Mouse (Mus musculus): Measurements from ENCODE around the gene Msl2. TPM values are rescaled to one million over a fixed set of nuclear protein-coding genes. Genes with fewer than 3 reads are reported as not detected.

Msl2 gene
- polyA plus RNA-seq, 1 experiment from 2014 or later = 5.7 TPM

DNA sequence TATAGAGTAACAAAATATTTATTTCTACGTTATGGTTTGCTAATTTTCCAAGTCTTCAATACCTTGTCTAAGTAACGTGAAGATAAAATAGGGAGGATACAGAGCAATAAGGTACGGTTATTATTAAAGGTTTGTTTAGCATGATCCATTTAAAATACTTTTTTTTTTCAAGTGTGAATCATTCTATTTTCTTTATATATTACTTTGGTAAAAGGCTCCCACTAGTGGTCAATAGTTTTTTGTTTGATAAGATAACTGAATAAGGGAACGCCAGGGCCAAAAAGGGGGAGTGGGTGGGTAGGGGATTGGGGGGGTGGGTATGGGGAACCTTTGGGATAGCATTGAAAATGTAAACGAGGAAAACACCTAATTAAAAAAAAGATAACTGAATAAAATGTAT, 79.0 kb downstream of the Msl2 start:
- ATAC-seq (ENCODE audit: insufficient number of reproducible peaks, low FRiP score, low TSS enrichment, low read depth) = no peak
- no peaks in the 10 kb centered on the region for H3K4me1 ChIP-seq (ENCODE audit: control insufficient read depth, insufficient read depth, low read length)
- no peaks in the 10 kb centered on the region for H3K27me3 ChIP-seq (ENCODE audit: control insufficient read depth, insufficient read depth, low read length)
- no peak overlapping the region for H3K9ac ChIP-seq (ENCODE audit: low read length)
- no peak overlapping the region for H3K4me2 ChIP-seq (ENCODE audit: low read depth, severe bottlenecking)
- H3K9me3 ChIP-seq (ENCODE audit: control insufficient read depth, low read length) = no peaks in the 10 kb centered on the region
- no peak for DNase-seq (ENCODE audit: low spot score)
- 87% methylated on average over 5 of the region's 5 CpGs for WGBS
- no peak overlapping the region for H3K4me3 ChIP-seq (ENCODE audit: low read depth, low read length)
- H3K27ac ChIP-seq (replicated peaks; ENCODE audit: low read depth, low read length) = no peak overlapping the region
- H3K36me3 ChIP-seq (ENCODE audit: control insufficient read depth, insufficient read depth, low read length) = no peaks in the 10 kb centered on the region

Other genes starting within 250 kb of the Msl2 start
- gene Pccb, start 39.2 kb upstream of the Msl2 start, polyA plus RNA-seq (2014; fragmentation: Nextera tagmentation; extraction: Ambion mirVana) = 15.1 and 15.4 TPM in 2 replicates
- gene Ppp2r3a, start 177.7 kb downstream of the Msl2 start, polyA plus RNA-seq (2014; fragmentation: Nextera tagmentation; extraction: Ambion mirVana) = 12.5 and 15.2 TPM in 2 replicates